Mouse (Mus musculus): ENCODE results near the gene Atp2b4. TPM values are rescaled to one million over a fixed set of nuclear protein-coding genes. Genes with fewer than 3 reads are reported as not detected.

The Atp2b4 gene
- total and polyA plus RNA-seq, 3 experiments: 18.8 to 21.1 TPM; not detected in 1

GRCm38 (mm10) chr1:133761278-133761677, 39.6 kb downstream of the Atp2b4 start:
- H3K9ac ChIP-seq (ENCODE audit: control insufficient read depth, low read depth, low read length, poor library complexity, severe bottlenecking): no peak overlapping the region
- no peak overlapping the region for H3K27ac ChIP-seq (ENCODE audit: control insufficient read depth, low read depth, low read length)
- no peaks in the 10 kb centered on the region for H3K9me3 ChIP-seq (replicated peaks; ENCODE audit: insufficient read depth, low read length)
- no peaks in the 10 kb centered on the region for H3K27me3 ChIP-seq (ENCODE audit: control insufficient read depth in 1 of 2, insufficient read depth in 2 of 2, low read length in 2 of 2)
- no peaks in the 10 kb centered on the region for H3K79me2 ChIP-seq (ENCODE audit: control insufficient read depth, insufficient read depth, low read length, poor library complexity)
- no peak overlapping the region for H3K4me3 ChIP-seq (ENCODE audit: control insufficient read depth in 1 of 2, insufficient read depth in 1 of 2, low read depth in 2 of 2, low read length in 2 of 2)
- no peak for DNase-seq (ENCODE audit: low read depth, low spot score)
- TF ChIP-seq MXI1 (IDR thresholded peaks at IDR 0.05; ENCODE audit: low read depth, low read length): no peak
- no peak for TF ChIP-seq MAZ (IDR thresholded peaks at IDR 0.05; ENCODE audit: low read depth, low read length)
- no peak for TF ChIP-seq ZC3H11A (IDR thresholded peaks at IDR 0.05; ENCODE audit: low read depth, low read length)
- TF ChIP-seq BHLHE40 (IDR thresholded peaks at IDR 0.05; ENCODE audit: borderline replicate concordance, low read depth, low read length): no peak
- TF ChIP-seq NELFE (IDR thresholded peaks at IDR 0.05; ENCODE audit: low read depth, low read length): no peak
- no peak for TF ChIP-seq EP300 (IDR thresholded peaks at IDR 0.05; ENCODE audit: low read depth in 1 of 2, low read length in 2 of 2)
- no peak for TF ChIP-seq UBTF (IDR thresholded peaks at IDR 0.05; ENCODE audit: borderline replicate concordance, insufficient read depth, low read depth, low read length)
- no peak for TF ChIP-seq MEF2A (IDR thresholded peaks at IDR 0.05; ENCODE audit: extremely low read depth, insufficient replicate concordance, low read depth, low read length, poor library complexity, severe bottlenecking)
- no peak for TF ChIP-seq KAT2A (conservative IDR thresholded peaks at IDR 0.05; ENCODE audit: low read depth, low read length)
- peaks cover 0 to 12% of the 10 kb centered on the region in 2 experiments; a peak in 2 of 4 replicates for H3K4me1 ChIP-seq (ENCODE audit: control insufficient read depth in 1 of 2, insufficient read depth in 2 of 2, low read length in 2 of 2)
- no peaks in the 10 kb centered on the region; a peak in 1 of 4 replicates for H3K36me3 ChIP-seq (ENCODE audit: control insufficient read depth in 1 of 2, insufficient read depth in 2 of 2, low read length in 2 of 2)

- H3K9me3 ChIP-seq (replicated peaks; ENCODE audit: insufficient read depth, low read length): no peaks in the 10 kb centered on the region
- H3K4me1 ChIP-seq (ENCODE audit: control insufficient read depth in 1 of 2, insufficient read depth in 2 of 2, low read length in 2 of 2): peaks cover 10 to 30% of the 10 kb centered on the region in 2 experiments
- peak overlapping the region in 1 of 2 experiments; percentile 46; a peak in 2 of 4 replicates for H3K4me3 ChIP-seq (ENCODE audit: control insufficient read depth in 1 of 2, insufficient read depth in 1 of 2, low read depth in 2 of 2, low read length in 2 of 2)
- H3K27me3 ChIP-seq (ENCODE audit: control insufficient read depth in 1 of 2, insufficient read depth in 2 of 2, low read length in 2 of 2): no peaks in the 10 kb centered on the region
- H3K27ac ChIP-seq (ENCODE audit: control insufficient read depth, low read depth, low read length): peak overlapping the region; percentile 83
- H3K79me2 ChIP-seq (ENCODE audit: control insufficient read depth, insufficient read depth, low read length, poor library complexity): peaks cover 5% of the 10 kb centered on the region
- H3K36me3 ChIP-seq (ENCODE audit: control insufficient read depth in 1 of 2, insufficient read depth in 2 of 2, low read length in 2 of 2): peaks cover 0 to 28% of the 10 kb centered on the region in 2 experiments; a peak in 3 of 4 replicates
- peak overlapping the region; percentile 30 for H3K9ac ChIP-seq (ENCODE audit: control insufficient read depth, low read depth, low read length, poor library complexity, severe bottlenecking)
- peak; percentile 81 for DNase-seq (ENCODE audit: low read depth, low spot score)
- TF ChIP-seq KAT2A (conservative IDR thresholded peaks at IDR 0.05; ENCODE audit: low read depth, low read length) (no peak), POLR2AphosphoS5 (IDR thresholded peaks at IDR 0.05; ENCODE audit: borderline replicate concordance, low read depth, low read length) (no peak), MAFK (IDR thresholded peaks at IDR 0.05; ENCODE audit: borderline replicate concordance, low read depth, low read length) (no peak), POLR2AphosphoS2 (IDR thresholded peaks at IDR 0.05; ENCODE audit: low read length) (no peak), TAL1 (IDR thresholded peaks at IDR 0.05; ENCODE audit: low read length) (peak; percentile 68), ZMIZ1 (IDR thresholded peaks at IDR 0.05; ENCODE audit: low read depth, low read length) (no peak), EP300 (IDR thresholded peaks at IDR 0.05; ENCODE audit: low read depth in 1 of 2, low read length in 2 of 2) (peak; percentile 51 to 74), CHD1 (IDR thresholded peaks at IDR 0.05; ENCODE audit: low read depth, low read length) (no peak), ZC3H11A (IDR thresholded peaks at IDR 0.05; ENCODE audit: low read depth, low read length) (no peak), ZKSCAN1 (IDR thresholded peaks at IDR 0.05; ENCODE audit: low read depth, low read length) (no peak), GATA1 (IDR thresholded peaks at IDR 0.05; ENCODE audit: low read depth, low read length) (peak; percentile 68), TCF12 (IDR thresholded peaks at IDR 0.05; ENCODE audit: low read depth, low read length) (peak; percentile 80), NELFE (IDR thresholded peaks at IDR 0.05; ENCODE audit: low read depth, low read length) (peak; percentile 40), POLR2A (IDR thresholded peaks at IDR 0.05; ENCODE audit: control insufficient read depth in 1 of 2, insufficient read depth in 1 of 2, low read depth in 1 of 2, low read length in 2 of 2, poor library complexity in 1 of 2) (peak in 1 of 2 experiments; percentile 55; a peak in 2 of 4 replicates), UBTF (IDR thresholded peaks at IDR 0.05; ENCODE audit: borderline replicate concordance, insufficient read depth, low read depth, low read length) (no peak), MAZ (IDR thresholded peaks at IDR 0.05; ENCODE audit: low read depth, low read length) (no peak), MAX (IDR thresholded peaks at IDR 0.05; ENCODE audit: low read length) (no peak), BHLHE40 (IDR thresholded peaks at IDR 0.05; ENCODE audit: borderline replicate concordance, low read depth, low read length) (no peak), RCOR1 (IDR thresholded peaks at IDR 0.05; ENCODE audit: low read depth, low read length) (0 out of 2 replicates have a peak, but pooled peaks have one; percentile 5), SIN3A (IDR thresholded peaks at IDR 0.05; ENCODE audit: low read length) (peak; percentile 44), E2F4 (IDR thresholded peaks at IDR 0.05; ENCODE audit: borderline replicate concordance, low read depth, low read length) (no peak), HCFC1 (IDR thresholded peaks at IDR 0.05; ENCODE audit: low read depth, low read length) (no peak), ELF1 (IDR thresholded peaks at IDR 0.05; ENCODE audit: low read depth, low read length) (no peak), MYC (IDR thresholded peaks at IDR 0.05; ENCODE audit: low read depth, low read length) (0 out of 2 replicates have a peak, but pooled peaks have one; percentile 53), ETS1 (IDR thresholded peaks at IDR 0.05; ENCODE audit: low read depth, low read length) (peak; percentile 59), MYB (IDR thresholded peaks at IDR 0.05; ENCODE audit: low read depth, low read length) (0 out of 2 replicates have a peak, but pooled peaks have one; percentile 9)
Measured at GRCm38 (mm10) chr1:133754317-133754868, 46.4 kb downstream of the Atp2b4 start.

Measured in MEL (cell line).